Mouse (Mus musculus) layer of hippocampus, postnatal 25 days (tissue): ENCODE results near the gene Ptprn2. TPM values are rescaled to one million over a fixed set of nuclear protein-coding genes. Genes with fewer than 3 reads are reported as not detected.

ENCODE experiments used
- DNase-seq, 2 experiments: peaks; one replicate each; pipeline ENCODE4 v3.0.0; 2022; ENCODE audit warnings: mixed read lengths in 2 of 2, low spot score in 1 of 2; ENCODE audit errors: extremely low spot score in 1 of 2
- total RNA-seq, 2 experiments: library from RNA; stranded (reverse); gene quantifications; 2 replicates each; pipeline ENCODE4 v1.2.3; 2021

Ptprn2 gene
- total RNA-seq, 2 experiments from 2014 or later = 303 to 317 TPM

GRCm38 (mm10) chr12:116770911-116771310 lies 285.4 kb downstream of the Ptprn2 start:
- no peak for DNase-seq

DNA sequence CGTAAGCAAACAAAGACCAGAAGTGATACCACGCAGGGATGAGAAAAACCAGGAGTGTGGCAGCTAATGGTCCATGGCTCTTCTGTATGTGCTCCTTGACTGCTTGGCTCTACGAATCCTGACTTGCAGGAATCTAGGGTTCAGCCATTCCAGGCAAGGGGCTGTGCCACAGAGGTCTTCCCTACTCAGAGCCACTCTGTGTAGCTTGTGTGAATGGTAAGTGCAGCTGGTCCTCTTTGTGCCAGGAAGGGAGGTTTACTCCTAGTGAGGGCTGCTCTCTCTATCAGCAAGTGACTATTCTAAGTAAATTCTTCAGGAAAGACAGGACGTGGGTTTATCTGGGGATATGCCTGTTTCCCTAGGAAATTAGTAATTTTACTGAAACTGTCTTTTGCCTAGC lies 286.0 kb downstream of the Ptprn2 start:
- DNase-seq = no peak

DNA sequence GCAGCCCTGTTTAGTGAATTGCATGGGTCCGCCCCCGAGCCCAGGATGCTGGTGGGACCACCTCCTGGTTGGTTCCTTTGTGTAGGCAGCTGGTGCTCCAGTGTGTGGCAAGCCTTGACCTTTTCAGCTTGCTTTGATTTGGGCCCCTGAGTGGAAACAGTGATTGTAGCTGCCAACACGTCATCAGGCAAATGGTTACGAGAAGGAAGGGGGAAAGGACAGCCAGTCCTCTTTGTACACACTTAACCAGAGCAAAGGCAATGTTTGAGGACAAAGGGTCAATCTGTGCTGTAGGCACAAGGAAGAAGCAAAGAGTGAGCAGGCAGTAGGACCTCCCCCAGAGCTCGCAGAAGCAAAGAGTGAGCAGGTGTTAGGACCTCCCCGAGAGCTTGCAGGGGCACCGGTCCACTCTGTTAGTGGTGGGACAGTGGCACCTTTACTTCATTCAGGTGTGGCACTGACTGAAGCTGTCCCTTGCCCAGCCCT lies 286.6 kb downstream of the Ptprn2 start:
- no peak for DNase-seq

- DNase-seq = no peak
These were observed 287.8 kb downstream of the Ptprn2 start for GRCm38 (mm10) chr12:116773344-116773743.

DNA sequence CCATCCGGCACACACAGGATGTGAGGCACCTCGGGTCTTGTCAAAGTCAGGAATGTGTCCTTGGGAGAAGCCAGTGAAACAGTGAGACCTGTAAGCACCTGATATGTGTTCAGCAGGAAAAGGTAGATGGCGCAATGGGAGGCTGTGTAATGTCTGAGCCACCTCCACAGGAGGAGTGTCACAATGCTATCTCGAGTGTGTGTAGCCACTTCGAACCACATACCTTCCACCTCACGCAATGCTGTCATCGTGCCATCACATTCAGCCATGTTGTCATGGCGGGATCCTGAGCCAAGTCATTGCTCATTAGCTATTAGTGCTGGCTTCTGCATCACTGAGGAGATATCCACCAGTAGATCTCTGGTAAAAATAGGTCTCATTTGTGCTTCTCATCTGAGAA lies 290.9 kb downstream of the Ptprn2 start:
- no peak for DNase-seq

DNA sequence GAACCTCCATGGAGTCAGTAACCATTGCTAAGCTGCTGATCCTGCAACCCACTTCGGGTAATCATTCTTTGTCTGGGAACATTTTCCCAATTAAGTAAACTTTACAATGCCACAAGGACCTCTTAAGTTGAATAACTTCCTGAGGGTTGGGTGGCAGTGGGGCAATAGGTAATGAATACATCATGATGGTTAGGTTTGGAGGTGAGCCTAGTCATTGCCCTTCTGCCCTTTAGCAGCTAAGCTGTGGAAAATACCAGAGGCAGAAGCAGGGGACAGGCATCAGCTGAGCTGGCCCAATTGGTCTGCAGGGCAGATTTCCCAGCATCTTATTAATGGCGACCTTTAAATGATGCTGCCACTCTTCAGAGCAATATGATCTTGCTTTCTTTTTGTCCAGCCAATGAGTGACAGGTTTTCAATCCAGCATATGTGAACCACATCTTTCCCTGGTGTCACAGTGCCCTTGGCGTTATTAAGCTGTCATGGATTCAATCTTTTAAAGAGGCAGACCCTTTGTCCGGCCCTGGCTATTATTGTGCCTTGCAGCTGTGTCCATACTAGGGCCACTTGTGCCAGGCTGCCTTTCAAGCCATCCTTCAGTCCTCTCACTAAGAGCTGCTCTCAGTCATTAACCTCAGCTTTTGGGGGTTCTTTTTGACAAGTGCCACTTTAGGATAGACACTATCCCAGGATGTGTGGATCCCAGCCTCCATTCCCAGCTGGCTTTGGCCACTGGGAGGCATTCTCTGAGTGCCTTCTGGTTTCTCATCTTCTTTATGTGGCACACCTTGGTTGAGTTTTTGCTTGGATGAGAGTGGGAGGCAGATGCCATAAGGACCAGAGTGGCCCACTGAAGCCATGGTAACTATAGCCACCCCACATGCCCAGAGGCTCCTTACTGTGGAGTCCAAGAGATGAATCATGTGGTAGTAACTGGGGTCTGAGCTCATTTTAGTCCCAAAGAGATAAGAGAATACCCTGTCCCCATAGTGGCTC lies 292.9 kb downstream of the Ptprn2 start:
- no peak for DNase-seq

DNA sequence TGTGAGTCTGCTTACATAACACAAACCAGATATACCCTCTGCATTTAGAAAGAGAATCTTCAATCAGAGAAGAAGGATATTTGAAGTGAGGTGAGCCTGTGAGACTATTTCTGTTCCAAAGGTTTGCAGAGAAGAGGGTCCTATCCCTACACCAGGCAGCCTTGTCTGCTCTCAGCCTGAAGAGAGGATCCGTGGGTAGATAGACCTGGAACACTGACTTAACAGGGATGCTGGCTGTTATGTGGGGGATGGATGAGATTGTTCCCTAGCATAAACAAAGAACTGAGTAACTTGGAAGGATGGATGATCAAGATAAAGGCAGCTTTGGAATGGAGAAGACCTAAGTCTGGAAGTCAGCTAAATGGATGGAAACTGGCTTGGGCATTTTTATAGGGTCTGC lies 294.9 kb downstream of the Ptprn2 start:
- no peak for DNase-seq

DNA sequence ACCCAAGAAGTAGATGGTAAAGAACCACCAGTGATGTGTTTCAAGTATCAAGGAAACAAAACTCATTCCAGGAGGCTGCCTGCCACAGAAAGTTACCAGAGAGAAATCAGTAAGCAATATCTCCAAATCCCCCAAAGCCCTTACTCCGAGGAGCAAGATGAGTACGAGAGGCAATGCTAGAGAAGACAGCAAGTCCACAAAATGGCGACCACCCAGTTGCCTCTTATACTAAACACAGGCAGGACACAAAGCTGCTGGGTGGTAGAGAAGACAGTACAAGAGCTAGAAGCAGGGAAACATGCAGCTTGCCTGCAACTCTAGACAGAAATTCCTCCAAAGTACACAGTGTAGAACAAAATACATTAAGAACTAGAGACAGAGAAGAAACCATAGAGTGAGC lies 300.2 kb downstream of the Ptprn2 start:
- DNase-seq = no peak

DNA sequence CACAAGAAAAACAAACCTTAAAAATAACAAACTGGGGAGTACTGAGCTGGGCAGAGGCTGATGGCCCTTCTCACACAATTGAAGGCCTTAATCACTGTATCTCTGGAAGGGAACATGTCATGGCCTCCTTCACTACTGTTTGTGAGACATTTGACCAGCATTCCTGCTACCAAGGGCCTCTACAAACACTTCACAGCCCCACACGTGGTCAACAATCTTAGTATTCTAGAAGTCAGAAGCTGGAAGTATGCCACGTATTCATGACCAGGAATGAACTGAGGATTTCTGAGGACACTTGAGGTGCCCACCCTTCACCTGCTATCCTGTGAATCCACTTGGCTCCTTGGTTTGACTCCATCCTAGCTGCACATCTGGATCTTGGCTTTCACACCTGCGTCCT lies 302.8 kb downstream of the Ptprn2 start:
- DNase-seq = no peak

DNA sequence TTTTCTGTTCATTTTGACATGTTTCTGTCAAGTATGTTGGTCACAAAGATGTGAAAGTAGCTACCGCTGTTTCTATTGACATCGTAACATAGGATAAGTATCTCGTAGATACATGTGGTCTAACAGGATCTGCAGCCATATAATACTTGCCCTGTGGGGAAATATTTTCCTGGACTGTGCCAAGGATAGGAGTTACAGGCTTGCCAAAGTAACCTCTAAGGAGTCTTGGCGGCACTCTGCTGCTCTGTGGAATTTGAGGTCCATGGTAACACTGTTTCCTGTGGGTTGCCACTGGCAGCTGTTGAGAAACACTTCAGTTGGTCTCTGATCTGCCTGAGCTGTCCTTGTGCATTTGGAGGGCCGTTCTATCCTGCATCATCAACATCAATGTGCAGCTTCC lies 317.8 kb downstream of the Ptprn2 start:
- no peak for DNase-seq

DNA sequence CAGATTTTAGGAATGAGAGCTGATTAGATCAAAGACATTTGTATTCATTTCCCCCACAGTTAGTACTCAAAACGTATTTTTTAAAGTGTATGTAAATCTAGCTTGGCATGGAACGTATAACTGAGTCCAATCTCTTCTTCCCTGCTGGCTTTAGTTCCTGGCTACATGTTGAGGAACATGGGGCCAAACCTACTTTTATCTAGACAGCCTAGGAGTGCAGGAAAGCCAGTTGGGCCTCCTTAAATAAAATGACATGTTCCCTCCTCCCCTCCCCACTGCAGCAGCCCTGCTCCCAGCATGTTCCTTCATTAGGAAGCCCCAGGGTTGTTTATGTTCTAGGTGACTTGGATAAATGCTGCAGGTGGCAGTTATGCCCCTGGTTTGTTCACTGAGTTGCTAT lies 319.2 kb downstream of the Ptprn2 start:
- DNase-seq = no peak

GRCm38 (mm10) chr12:116805129-116805809 lies 319.7 kb downstream of the Ptprn2 start:
- no peak for DNase-seq

GRCm38 (mm10) chr12:116806089-116806488 lies 320.6 kb downstream of the Ptprn2 start:
- no peak for DNase-seq

DNA sequence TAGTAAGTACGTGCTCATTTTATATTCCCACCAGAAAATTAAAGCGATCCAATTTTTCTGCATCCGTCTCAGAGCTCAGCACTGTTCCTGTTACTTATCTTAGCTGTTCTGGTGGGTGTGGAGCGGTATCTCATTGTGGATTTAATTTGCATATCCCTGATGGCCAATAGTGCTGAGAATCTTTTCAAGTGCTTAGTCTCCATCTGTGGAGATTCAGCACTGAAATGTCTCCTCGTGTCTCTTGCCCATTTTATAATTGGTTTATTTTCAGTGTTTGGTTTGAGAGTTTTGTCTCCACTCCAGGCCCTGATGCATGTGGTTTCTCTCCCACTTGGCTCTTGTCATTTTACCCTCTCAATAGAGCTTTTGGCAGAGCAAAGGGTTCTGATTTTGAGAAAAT lies 327.5 kb downstream of the Ptprn2 start:
- DNase-seq = no peak

- DNase-seq = no peak
These were observed 334.3 kb downstream of the Ptprn2 start for GRCm38 (mm10) chr12:116819836-116820235.

DNA sequence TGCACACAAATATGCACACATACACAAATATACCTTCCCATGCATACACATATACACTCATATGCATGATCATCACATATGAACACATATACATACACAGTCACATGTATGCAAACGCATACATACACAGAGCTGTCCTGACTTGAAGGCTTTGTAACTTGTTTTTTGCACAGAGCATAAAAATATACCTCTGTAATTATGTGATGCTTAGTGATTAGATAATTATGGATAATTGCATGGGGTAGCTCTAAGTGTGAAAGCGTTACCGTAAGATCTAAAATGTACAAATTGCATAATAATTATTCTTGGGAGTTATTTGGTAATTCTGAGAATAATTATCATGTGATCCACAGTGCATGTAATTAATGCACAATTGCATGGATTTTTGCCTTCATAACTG lies 337.8 kb downstream of the Ptprn2 start:
- no peak for DNase-seq

- DNase-seq = no peak
These were observed 342.2 kb downstream of the Ptprn2 start for GRCm38 (mm10) chr12:116827748-116828147.

DNA sequence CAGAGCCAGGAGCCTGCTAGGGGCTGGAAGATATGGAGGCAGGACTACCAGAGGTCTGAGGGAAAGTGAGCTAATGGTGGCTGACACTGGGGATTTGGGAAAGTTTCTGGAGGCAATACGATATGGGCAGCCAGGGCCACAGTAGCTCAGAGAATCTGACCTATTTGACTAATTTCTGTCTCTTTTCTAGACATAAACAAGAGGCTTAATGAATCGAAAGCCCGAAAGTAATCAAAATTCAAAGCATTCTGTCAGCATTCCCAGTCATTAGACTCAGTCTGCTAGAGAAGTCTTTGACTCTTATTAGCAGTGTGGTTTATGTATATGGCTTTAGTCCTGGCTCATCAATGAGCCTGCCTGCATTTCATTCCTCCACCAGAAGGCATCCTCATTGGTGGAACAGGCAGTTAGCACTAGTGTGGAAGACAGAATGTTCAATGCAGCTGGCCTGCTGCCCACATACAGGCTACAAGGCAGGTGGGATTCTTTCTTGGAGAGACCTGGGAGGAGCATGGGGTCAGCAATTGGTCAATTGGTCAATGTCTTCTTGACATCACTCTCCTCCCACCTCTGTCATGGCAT lies 353.2 kb downstream of the Ptprn2 start:
- no peak for DNase-seq

DNA sequence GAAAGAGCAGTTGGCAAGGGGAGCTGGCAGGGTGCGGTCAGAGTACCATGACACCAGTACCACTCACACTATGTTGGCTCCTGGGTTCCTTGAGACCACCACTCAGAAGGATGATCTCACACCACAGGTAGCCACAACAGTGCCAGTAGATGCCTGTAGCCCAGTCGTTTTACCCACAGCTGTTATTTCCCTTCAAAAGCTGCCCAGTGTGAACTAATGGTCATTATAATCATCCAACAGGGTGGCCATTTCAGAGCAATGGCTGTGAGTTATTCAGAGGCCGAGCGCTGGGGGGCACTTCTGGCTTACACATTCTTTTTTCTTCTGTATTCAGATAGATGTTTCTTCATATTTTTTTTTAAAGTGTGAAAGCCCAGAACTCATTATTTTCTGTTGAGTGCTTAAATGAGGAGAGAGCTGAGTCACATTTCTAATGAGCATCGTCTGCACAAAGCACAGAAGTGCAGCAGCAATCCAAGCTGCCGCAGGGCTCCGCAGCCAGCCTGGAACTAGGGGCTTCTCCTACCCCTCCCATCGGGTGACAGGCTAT lies 357.3 kb downstream of the Ptprn2 start:
- peak in 1 of 2 experiments; percentile 28 for DNase-seq

DNA sequence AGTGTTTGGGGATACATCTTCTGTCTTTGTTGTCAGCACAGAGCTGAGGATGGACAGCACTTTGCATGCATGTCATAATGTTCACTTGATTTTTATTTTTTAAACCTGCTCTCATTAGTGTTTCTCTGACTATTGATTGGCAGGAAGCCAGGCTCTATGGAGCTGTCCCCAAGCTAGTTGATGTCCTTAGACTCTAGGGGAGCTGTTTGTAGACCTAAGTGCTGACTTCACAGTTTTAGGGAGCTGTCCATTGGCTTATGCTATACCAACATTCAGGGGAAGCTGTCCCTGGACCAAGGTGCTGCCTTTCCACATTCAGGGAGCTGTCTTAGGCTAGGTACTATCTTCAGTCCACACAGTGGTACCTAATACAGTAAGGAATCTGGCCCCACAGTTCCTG lies 360.7 kb downstream of the Ptprn2 start:
- no peak for DNase-seq

GRCm38 (mm10) chr12:116847021-116847420 lies 361.5 kb downstream of the Ptprn2 start:
- no peak for DNase-seq
